Mouse (Mus musculus): ENCODE measurements at regions not wholly inside any gene's neighbourhood (a gene's known extent, or its start where the extent isn't known, plus 50 kb on each side); places are given as distances from the start of the nearest gene placed in this dataset.
"Not testable (repeated sequence)": the region's sequence is repeated elsewhere in the genome, so short reads cannot be mapped to it uniquely, and the experiment has no call there.

- no peak for DNase-seq (ENCODE audit: low spot score)
Measured at GRCm38 (mm10) chr1:14109190-14109482, 1984.0 kb downstream of the 4930444P10Rik start.

GRCm38 (mm10) chr1:14108450-14109189, 1984.5 kb downstream of the 4930444P10Rik start:
- DNase-seq (ENCODE audit: low spot score), result no peak

GRCm38 (mm10) chr1:14105521-14105920, 1987.6 kb downstream of the 4930444P10Rik start:
- not testable (repeated sequence) for DNase-seq (ENCODE audit: low spot score)

GRCm38 (mm10) chr1:14104529-14104928, 1988.6 kb downstream of the 4930444P10Rik start:
- DNase-seq (ENCODE audit: low spot score), result no peak

- DNase-seq (ENCODE audit: low spot score), result no peak
Measured at GRCm38 (mm10) chr1:14099031-14099430, 1994.1 kb downstream of the 4930444P10Rik start.

GRCm38 (mm10) chr1:14097567-14098228, 1995.4 kb downstream of the 4930444P10Rik start:
- DNase-seq (ENCODE audit: low spot score), result no peak

DNA sequence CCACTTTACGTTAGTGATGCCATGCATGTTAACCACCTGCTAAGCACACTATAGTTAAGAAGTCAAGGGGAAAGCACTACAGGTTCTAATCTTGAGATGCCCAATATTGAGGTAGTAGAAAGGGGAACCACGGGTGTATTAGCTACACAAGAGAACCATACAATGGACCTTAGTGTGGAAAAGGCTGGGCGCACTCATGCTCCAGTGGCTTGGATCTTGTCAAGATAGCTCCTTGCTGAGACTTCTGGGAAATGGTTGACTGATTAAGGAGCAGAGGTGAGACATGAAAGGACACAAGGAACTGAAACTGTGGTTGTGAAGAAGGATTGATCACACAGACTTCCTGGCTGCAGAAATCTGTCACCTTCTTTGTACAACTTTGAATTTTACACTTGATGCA, 2028.3 kb downstream of the 4930444P10Rik start:
- DNase-seq (ENCODE audit: low spot score), result no peak

- no peak for DNase-seq (ENCODE audit: low spot score)
Measured at GRCm38 (mm10) chr1:14036163-14036562, 2057.0 kb downstream of the 4930444P10Rik start.

DNA sequence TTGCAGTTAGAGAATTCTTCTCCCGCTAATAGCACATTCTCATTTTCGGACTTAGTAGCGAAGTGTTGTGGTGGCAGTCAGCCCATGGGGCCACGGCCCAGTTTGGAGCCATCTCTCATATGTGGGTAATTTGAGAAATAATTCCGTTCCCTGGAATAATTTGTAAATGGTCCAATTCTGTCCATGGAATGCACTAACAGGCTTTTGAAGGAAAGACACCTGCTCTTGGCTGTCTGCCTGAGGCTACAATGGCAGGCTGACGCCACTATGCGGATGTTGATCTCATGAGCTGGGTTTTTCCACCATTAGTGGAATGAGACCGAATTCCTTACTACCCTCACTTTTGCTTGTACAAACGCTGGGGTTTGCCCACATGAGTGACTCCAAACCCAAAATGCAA, 2081.6 kb downstream of the 4930444P10Rik start:
- no peak for DNase-seq (ENCODE audit: low spot score)

- no peak for DNase-seq (ENCODE audit: low spot score)
Measured at GRCm38 (mm10) chr1:14010789-14011188, 2082.3 kb downstream of the 4930444P10Rik start.

GRCm38 (mm10) chr1:14002550-14002949, 2090.6 kb downstream of the 4930444P10Rik start:
- DNase-seq (ENCODE audit: low spot score), result no peak

GRCm38 (mm10) chr1:14001431-14001830, 2091.7 kb downstream of the 4930444P10Rik start:
- no peak for DNase-seq (ENCODE audit: low spot score)

DNA sequence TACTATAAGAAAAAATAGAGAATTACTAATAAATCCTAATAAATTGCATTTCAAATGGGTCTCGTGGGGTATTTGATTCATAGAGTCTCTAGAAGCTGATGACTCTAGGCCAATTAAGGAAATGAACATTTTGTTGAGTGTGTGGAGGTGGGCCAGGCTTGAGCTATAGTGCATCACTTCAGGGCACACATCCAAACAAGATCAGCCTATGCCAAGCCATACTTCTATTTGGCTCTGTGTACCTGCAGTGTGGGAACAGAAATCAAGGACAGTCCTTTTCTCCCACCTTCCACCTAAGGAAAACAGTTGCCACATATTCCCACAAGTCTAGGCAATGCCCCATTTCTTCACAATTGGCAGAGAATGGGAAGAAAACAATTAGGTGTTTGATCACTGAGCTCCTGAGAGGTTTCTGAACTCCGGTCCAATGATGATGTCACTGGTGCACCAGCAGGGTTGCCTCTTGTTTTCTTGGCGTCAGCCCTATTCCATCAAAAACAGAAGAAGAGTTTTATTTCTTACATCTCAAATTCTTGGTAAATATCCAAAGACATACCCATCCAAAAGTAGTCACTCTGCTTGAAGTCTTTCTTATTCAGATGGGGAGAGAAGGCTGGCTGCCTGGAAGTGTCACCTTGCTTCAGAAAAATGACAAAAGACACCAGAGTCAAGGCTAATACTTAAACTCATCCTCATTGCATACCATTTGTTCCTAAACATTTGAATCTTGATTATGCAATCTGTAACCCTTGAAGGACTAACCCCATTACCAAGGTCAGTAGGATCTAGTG, 2092.3 kb downstream of the 4930444P10Rik start:
- DNase-seq (ENCODE audit: low spot score), result no peak

DNA sequence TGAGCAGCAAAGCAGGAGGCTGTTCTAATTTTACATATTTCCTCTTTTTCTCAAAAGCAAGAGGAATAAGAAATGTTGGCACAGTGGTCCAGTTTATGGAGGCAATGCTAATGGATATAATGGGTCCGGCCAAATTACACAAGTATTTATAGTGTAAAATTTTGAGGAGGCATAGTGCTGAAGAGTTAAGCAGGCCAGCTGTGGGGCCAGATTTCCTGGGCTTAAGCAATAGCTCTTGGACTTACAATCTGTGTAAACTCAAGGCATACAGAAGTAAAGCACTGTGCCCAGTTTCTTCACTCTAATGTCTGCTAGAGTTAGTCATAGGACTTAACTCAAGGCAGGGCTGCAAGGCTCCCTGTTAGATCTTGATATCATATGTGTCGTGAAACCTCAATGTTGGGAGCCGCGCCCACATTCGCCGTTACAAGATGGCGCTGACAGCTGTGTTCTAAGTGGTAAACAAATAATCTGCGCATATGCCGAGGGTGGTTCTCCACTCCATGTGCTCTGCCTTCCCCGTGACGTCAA, 2094.9 kb downstream of the 4930444P10Rik start:
- no peak for DNase-seq (ENCODE audit: low spot score)

GRCm38 (mm10) chr1:13993825-13994509, 2099.2 kb downstream of the 4930444P10Rik start:
- DNase-seq (ENCODE audit: low spot score), result no peak

DNA sequence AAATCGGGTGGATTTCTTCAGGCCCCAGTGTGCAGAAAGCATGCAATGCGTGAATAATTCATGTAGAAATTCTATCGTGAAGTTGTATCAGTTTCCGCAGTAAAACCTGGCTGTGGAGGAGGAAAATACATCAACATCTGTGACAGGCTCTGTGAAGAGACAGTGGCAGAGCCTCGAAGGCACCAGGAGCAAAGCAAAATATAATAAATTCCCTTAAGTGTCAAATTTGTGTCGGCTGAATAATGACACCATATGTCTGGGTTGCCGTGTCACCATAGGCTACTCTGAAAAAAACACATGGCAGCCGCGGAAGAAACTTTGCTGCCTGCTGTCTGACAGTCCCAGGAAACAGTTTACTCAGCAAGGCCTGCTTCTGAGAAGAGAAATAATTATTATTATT, 2100.1 kb downstream of the 4930444P10Rik start:
- DNase-seq (ENCODE audit: low spot score), result no peak

DNA sequence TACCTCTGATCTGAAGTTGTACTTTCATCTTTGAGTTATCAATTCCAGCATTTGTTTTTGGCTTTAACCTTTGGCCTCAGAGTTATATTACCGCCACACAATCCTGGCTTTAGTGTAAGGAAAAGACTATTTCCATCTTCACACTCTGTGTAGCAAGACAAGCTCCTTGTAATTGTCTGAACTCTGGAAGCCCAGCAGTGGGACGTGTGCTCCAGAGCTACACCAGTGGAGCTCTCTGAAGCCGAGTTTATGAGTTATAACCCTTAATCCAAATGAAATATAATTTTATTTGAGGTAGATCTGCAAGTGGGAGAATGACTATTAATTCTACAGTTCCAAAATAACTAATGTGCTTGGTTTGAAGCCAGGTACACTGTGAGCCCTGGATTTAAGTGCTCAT, 2103.8 kb downstream of the 4930444P10Rik start:
- DNase-seq (ENCODE audit: low spot score), result no peak

DNA sequence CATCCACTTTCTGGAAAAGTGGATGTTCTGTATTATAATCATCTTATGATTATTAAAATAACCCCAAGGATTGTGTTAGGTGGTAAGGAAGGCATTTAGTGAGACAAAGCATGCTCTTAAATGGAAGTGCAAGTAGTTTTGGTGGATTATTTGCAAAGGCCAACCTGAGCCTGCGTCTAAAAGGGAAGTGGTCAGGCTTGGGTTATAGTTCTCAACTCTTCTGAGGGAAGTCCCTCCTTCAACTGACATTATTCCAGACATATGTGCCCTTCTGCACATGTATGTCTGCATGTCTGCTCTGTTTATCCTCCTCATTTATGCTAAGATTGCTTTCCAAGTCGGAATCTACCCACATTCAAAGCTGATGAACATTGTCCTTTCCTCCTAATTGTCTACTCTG, 2108.3 kb downstream of the 4930444P10Rik start:
- no peak for DNase-seq (ENCODE audit: low spot score)

GRCm38 (mm10) chr1:13980273-13980672, 2112.9 kb downstream of the 4930444P10Rik start:
- no peak for DNase-seq (ENCODE audit: low spot score)

DNA sequence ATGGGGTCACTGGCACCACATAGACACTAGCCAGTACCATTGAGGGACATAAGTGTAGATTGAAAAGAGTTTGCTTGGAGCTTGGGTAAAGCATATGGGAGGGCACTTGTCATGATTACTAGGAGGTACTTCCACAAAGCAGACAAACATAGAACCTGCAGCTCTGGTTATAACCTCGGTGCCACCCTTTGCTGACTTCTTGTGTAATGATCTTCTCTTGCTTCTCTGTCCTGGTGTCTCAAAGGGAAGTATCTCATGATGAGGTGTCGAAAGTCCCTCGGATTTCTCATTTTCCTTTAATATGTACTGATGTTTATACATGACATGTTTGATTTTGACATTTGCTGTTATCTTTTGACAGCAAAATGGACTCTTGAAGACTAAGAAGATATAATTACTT, 2114.5 kb downstream of the 4930444P10Rik start:
- DNase-seq (ENCODE audit: low spot score), result no peak

- no peak for DNase-seq (ENCODE audit: low spot score)
Measured at GRCm38 (mm10) chr1:13977207-13977606, 2115.9 kb downstream of the 4930444P10Rik start.

GRCm38 (mm10) chr1:13949241-13949640, 2143.9 kb downstream of the 4930444P10Rik start:
- no peak for DNase-seq (ENCODE audit: low spot score)

Data from urinary bladder, postnatal 10 days (tissue).